Mouse (Mus musculus): ENCODE data around the gene Gars.

- TF ChIP-seq POLR2A (IDR thresholded peaks at IDR 0.05; ENCODE audit: insufficient read depth, low read length) (no peak), CTCF (IDR thresholded peaks at IDR 0.05; ENCODE audit: low read depth, low read length) (no peak)
Measured at GRCm38 (mm10) chr6:55060241-55060825, 22.5 kb downstream of the Gars start.
